11 mouse cellular contexts compared by ENCODE assay signal in the genomic region with DNA sequence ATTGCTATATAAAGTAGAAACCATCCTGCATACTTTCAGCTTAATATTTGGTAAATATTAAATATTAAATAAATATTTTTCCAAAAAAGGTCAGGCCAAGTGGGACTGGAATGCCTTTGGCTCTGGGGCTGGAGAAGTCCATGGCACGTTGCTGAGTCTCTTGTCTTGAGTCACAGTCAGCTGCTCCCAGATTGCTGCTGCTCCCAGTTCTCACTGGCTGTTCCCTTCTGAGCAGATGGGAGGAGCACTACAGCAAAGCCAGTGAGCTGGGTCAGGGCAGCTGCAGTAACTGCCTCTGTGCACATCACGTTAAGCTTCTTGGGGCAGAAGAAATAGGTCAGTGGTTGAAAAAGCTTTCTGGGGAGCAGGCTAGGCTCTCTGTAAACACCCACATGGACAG. TPM values are rescaled to one million over a fixed set of nuclear protein-coding genes. Genes with fewer than 3 reads are reported as not detected.
DNase-seq lines count a peak whose midpoint lies in the region; ATAC-seq and TF ChIP-seq lines count a peak whose summit lies in the region.
"Had no signal": no experiment of that assay in that cellular context is flagged by ENCODE, and none has a peak within 500 bp of the region (broad histone marks: within the 10 kb centered on the region; RNA-seq: fewer than 3 reads in every experiment).

No protein-coding gene starts in this region.

- no peak for TF ChIP-seq CTCF in heart, adult 2 months (IDR thresholded peaks at IDR 0.05)
- no peak for TF ChIP-seq CTCF in layer of hippocampus, adult 2 months (conservative IDR thresholded peaks at IDR 0.05)

- 0 out of 2 replicates have a peak, but pooled peaks have one; percentile 11 for TF ChIP-seq EP300 in heart, adult 2 months (IDR thresholded peaks at IDR 0.05; ENCODE audit: insufficient read depth, low read depth, low read length)

- H3K27me3 ChIP-seq in heart, adult 2 months (ENCODE audit: control insufficient read depth, insufficient read depth, low read length): no peaks in the 10 kb centered on the region
- no peaks in the 10 kb centered on the region for H3K27me3 ChIP-seq in heart, embryonic 11.5 days (ENCODE audit: control insufficient read depth, insufficient read depth, low read length)
- no peaks in the 10 kb centered on the region for H3K27me3 ChIP-seq in midbrain, embryonic 14.5 days (ENCODE audit: control insufficient read depth, insufficient read depth, low read length)
- H3K27me3 ChIP-seq: liver, embryonic 13.5 days had no signal

- H3K4me3 ChIP-seq in heart, adult 2 months: no peak overlapping the region
- no peak overlapping the region for H3K4me3 ChIP-seq in heart, embryonic 11.5 days (ENCODE audit: low read depth, low read length)
- no peak overlapping the region for H3K4me3 ChIP-seq in ES-E14 (ENCODE audit: insufficient read depth in 1 of 2, low read depth in 1 of 2, low read length in 2 of 2, poor library complexity in 1 of 2, severe bottlenecking in 1 of 2)
- no peak overlapping the region for H3K4me3 ChIP-seq in layer of hippocampus, adult 2 months
- no peak overlapping the region for H3K4me3 ChIP-seq in midbrain, embryonic 14.5 days (replicated peaks; ENCODE audit: low read depth, low read length)
- H3K4me3 ChIP-seq: liver, embryonic 13.5 days had no signal

- H3K9ac ChIP-seq in heart, adult 2 months (ENCODE audit: low read depth, low read length): no peak overlapping the region
- H3K9ac ChIP-seq in heart, embryonic 11.5 days (ENCODE audit: low read depth, low read length): no peak overlapping the region
- no peak overlapping the region for H3K9ac ChIP-seq in ES-E14 (ENCODE audit: insufficient read depth, low read depth, low read length, poor library complexity, severe bottlenecking)
- H3K9ac ChIP-seq in midbrain, embryonic 14.5 days (replicated peaks; ENCODE audit: low read length): no peak overlapping the region
- H3K9ac ChIP-seq: hindbrain, embryonic 14.5 days; liver, embryonic 13.5 days had no signal

- DNase-seq in heart, adult 2 months: peak; percentile 42 to 63
- peak; percentile 27 for DNase-seq in ES-E14 (ENCODE audit: low read depth, low spot score)
- DNase-seq in forelimb bud, embryonic 11.5 days (ENCODE audit: low read depth, low spot score): peak; percentile 11
- peak; percentile 61 for DNase-seq in lung, postnatal 36 days
- DNase-seq in layer of hippocampus, adult 2 months (ENCODE audit: low spot score in 2 of 2): no peak
- no peak for DNase-seq in midbrain, embryonic 14.5 days
- DNase-seq in embryo, embryonic 11 days: no peak
- DNase-seq: liver, embryonic 13.5 days; right cerebral cortex, postnatal 25 days had no signal

- H3K4me1 ChIP-seq in heart, adult 2 months (ENCODE audit: control insufficient read depth, insufficient read depth, low read length): peaks cover 17% of the 10 kb centered on the region
- peaks cover 10% of the 10 kb centered on the region for H3K4me1 ChIP-seq in heart, embryonic 11.5 days (ENCODE audit: control insufficient read depth, insufficient read depth, low read length)
- H3K4me1 ChIP-seq in ES-E14 (ENCODE audit: control insufficient read depth in 2 of 2, insufficient read depth in 2 of 2, low read length in 2 of 2, poor library complexity in 1 of 2): peaks cover 0 to 4% of the 10 kb centered on the region in 2 experiments; a peak in 1 of 4 replicates
- H3K4me1 ChIP-seq in midbrain, embryonic 14.5 days (ENCODE audit: control insufficient read depth, insufficient read depth, low read length): no peaks in the 10 kb centered on the region

- TF ChIP-seq POLR2A in heart, adult 2 months (IDR thresholded peaks at IDR 0.05; ENCODE audit: insufficient read depth, low read depth, low read length): no peak

- H3K9me3 ChIP-seq in heart, embryonic 11.5 days (replicated peaks; ENCODE audit: control insufficient read depth, low read length): no peaks in the 10 kb centered on the region
- no peaks in the 10 kb centered on the region for H3K9me3 ChIP-seq in ES-E14 (ENCODE audit: control insufficient read depth, insufficient read depth, low read depth, low read length)
- H3K9me3 ChIP-seq in midbrain, embryonic 14.5 days (ENCODE audit: control insufficient read depth, low read length): no peaks in the 10 kb centered on the region
- H3K9me3 ChIP-seq: liver, embryonic 13.5 days had no signal

- no peaks in the 10 kb centered on the region for H3K36me3 ChIP-seq in heart, adult 2 months (ENCODE audit: control insufficient read depth, insufficient read depth, low read length)
- no peaks in the 10 kb centered on the region for H3K36me3 ChIP-seq in heart, embryonic 11.5 days (ENCODE audit: control insufficient read depth, insufficient read depth, low read length)
- no peaks in the 10 kb centered on the region for H3K36me3 ChIP-seq in ES-E14 (ENCODE audit: control insufficient read depth, insufficient read depth, low read length, poor library complexity, severe bottlenecking)
- H3K36me3 ChIP-seq in midbrain, embryonic 14.5 days (ENCODE audit: control insufficient read depth, insufficient read depth, low read length): no peaks in the 10 kb centered on the region
- H3K36me3 ChIP-seq: liver, embryonic 13.5 days had no signal

- in situ Hi-C loops in ES-E14 (cut with MboI; ENCODE audit: low sequenced_read_pairs in 2 of 2, unreplicated experiment in 2 of 2): no loop called here

- no peak for ATAC-seq in heart, embryonic 11.5 days (replicated peaks; ENCODE audit: insufficient number of reproducible peaks, low FRiP score, low TSS enrichment)
- no peak for ATAC-seq in midbrain, embryonic 14.5 days (ENCODE audit: low FRiP score, low TSS enrichment)

- H3K79me2 ChIP-seq in heart, adult 2 months (replicated peaks; ENCODE audit: control insufficient read depth, insufficient read depth, low read length): no peaks in the 10 kb centered on the region

- intact Hi-C loops in heart, adult 2 months (cut with DNase I): no loop called here

- no peak overlapping the region for H3K4me2 ChIP-seq in heart, embryonic 11.5 days
- H3K4me2 ChIP-seq in midbrain, embryonic 14.5 days (ENCODE audit: low read length): no peak overlapping the region
- H3K4me2 ChIP-seq: hindbrain, embryonic 14.5 days; liver, embryonic 13.5 days had no signal

- H3K27ac ChIP-seq in heart, adult 2 months: no peak overlapping the region; the same call in 1 of the 2 replicates
- no peak overlapping the region for H3K27ac ChIP-seq in heart, embryonic 11.5 days (ENCODE audit: low read depth, low read length)
- H3K27ac ChIP-seq in ES-E14 (ENCODE audit: insufficient read depth, low read depth, low read length, poor library complexity, severe bottlenecking): no peak overlapping the region
- no peak overlapping the region for H3K27ac ChIP-seq in layer of hippocampus, adult 2 months
- H3K27ac ChIP-seq in midbrain, embryonic 14.5 days (replicated peaks; ENCODE audit: low read depth, low read length): no peak overlapping the region
- H3K27ac ChIP-seq: hindbrain, embryonic 14.5 days; liver, embryonic 13.5 days had no signal

- WGBS in heart, adult 2 months: 56% methylated on average over 2 of the region's 2 CpGs
- WGBS in heart, embryonic 11.5 days (ENCODE audit: insufficient replicate concordance): 38% methylated on average over 2 of the region's 2 CpGs
- WGBS in midbrain, embryonic 14.5 days: 25% methylated on average over 2 of the region's 2 CpGs

TF ChIP-seq in ES-E14, 5 proteins besides CTCF, POLR2A, EP300 and RAD21:
- no peak for TF ChIP-seq HCFC1 (IDR thresholded peaks at IDR 0.05; ENCODE audit: borderline replicate concordance, insufficient read depth, low read length)
- TF ChIP-seq ZNF384 (IDR thresholded peaks at IDR 0.05; ENCODE audit: low read depth, low read length): no peak
- no peak for TF ChIP-seq MAFK (IDR thresholded peaks at IDR 0.05; ENCODE audit: insufficient read depth, low read depth, low read length)
- no peak for TF ChIP-seq CHD2 (IDR thresholded peaks at IDR 0.05; ENCODE audit: low read depth, low read length)

RNA-seq across cellular contexts. Expression of gene Stk32c, which starts 7.2 kb away (rescaled TPM):
- total RNA-seq in heart, adult 2 months (2021): under 1 TPM; 0.68 to 0.94 TPM
- 1.1 and 1.8 TPM in 2 replicates for polyA plus RNA-seq in heart, adult 2 months (2012; rRNA removed)
- polyA plus RNA-seq in heart, embryonic 11.5 days (2014; fragmentation: Nextera tagmentation; extraction: Ambion mirVana): not detected in 2 replicates
- total RNA-seq in ES-E14 (2012; rRNA removed): 0.53 and 0.89 TPM in 2 replicates
- total RNA-seq in layer of hippocampus, adult 2 months (2021): 100 to 1,000 TPM; 102 to 105 TPM
- 0.99 and 3.8 TPM in 2 replicates for polyA plus RNA-seq in midbrain, embryonic 14.5 days (2014; fragmentation: Nextera tagmentation; extraction: Ambion mirVana)
- polyA plus RNA-seq: liver, embryonic 13.5 days had no signal

RNA-seq across cellular contexts. Expression of gene Lrrc27, which starts 7.5 kb away (rescaled TPM):
- total RNA-seq in heart, adult 2 months (2021): 10 to 100 TPM; 18.9 to 20.6 TPM
- polyA plus RNA-seq in heart, adult 2 months (2012; rRNA removed): 12.7 and 13.3 TPM in 2 replicates
- polyA plus RNA-seq in heart, embryonic 11.5 days (2014; fragmentation: Nextera tagmentation; extraction: Ambion mirVana): 4.9 and 6.2 TPM in 2 replicates
- total RNA-seq in ES-E14 (2012; rRNA removed): 6.3 and 8.2 TPM in 2 replicates
- total RNA-seq in layer of hippocampus, adult 2 months (2021): 1 to 10 TPM; 6.8 to 6.9 TPM
- polyA plus RNA-seq in midbrain, embryonic 14.5 days (2014; fragmentation: Nextera tagmentation; extraction: Ambion mirVana): 3.5 and 6.1 TPM in 2 replicates

RNA-seq across cellular contexts. Expression of gene Pwwp2b, which starts 28.0 kb away (rescaled TPM):
- 10 to 100 TPM in 1 of 2 experiments, 1 to 10 TPM in 1; 8.9 to 10.2 TPM for total RNA-seq in heart, adult 2 months (2021)
- 6.8 and 7.5 TPM in 2 replicates for polyA plus RNA-seq in heart, adult 2 months (2012; rRNA removed)
- polyA plus RNA-seq in heart, embryonic 11.5 days (2014; fragmentation: Nextera tagmentation; extraction: Ambion mirVana): 8.4 TPM in 2 replicates
- 7.1 and 7.5 TPM in 2 replicates for total RNA-seq in ES-E14 (2012; rRNA removed)
- total RNA-seq in layer of hippocampus, adult 2 months (2021): 10 to 100 TPM; 35.0 to 37.6 TPM
- polyA plus RNA-seq in midbrain, embryonic 14.5 days (2014; fragmentation: Nextera tagmentation; extraction: Ambion mirVana): 3.5 and 4.1 TPM in 2 replicates

Comparison
In these comparisons a context has a peak if more than half of its experiments do, and no peak if none do; other contexts are left out.
1. DNase-seq: peak in heart, adult 2 months (2 of 2), ES-E14 (single experiment), forelimb bud, embryonic 11.5 days (single experiment) and lung, postnatal 36 days (single experiment); none in layer of hippocampus, adult 2 months (0 of 2), midbrain, embryonic 14.5 days (single experiment) and embryo, embryonic 11 days (single experiment).
2. RNA of gene Stk32c, which starts 7.2 kb away (total RNA-seq): 102 to 105 TPM in layer of hippocampus, adult 2 months; 0.68 to 0.94 TPM in heart, adult 2 months and 0.53 to 0.89 TPM in ES-E14; every median in the first group is over 10 times any median in the second.